Mouse (Mus musculus) liver, adult 2 months (tissue): ENCODE results near the gene Frmpd4.

Source experiments
- CTCF ChIP-seq: fragments of 200-500 bp; IDR thresholded peaks from 2 replicates; pipeline ENCODE4 v1.5.1; 2011; ENCODE audit warnings: low read depth, low read length, control low read depth
- POLR2A ChIP-seq: fragments of 200-500 bp; IDR thresholded peaks from 2 replicates; pipeline ENCODE4 v1.6.1; 2011; ENCODE audit warnings: low read length, control low read depth; ENCODE audit not compliant: insufficient read depth; ENCODE audit errors: extremely low read depth

- no peak for TF ChIP-seq POLR2A
- TF ChIP-seq CTCF: no peak
Measured at GRCm38 (mm10) chrX:167522528-167522927, 1054.5 kb downstream of the Frmpd4 start.
